Mouse (Mus musculus): Measurements from ENCODE around the gene Cyp24a1. TPM values are rescaled to one million over a fixed set of nuclear protein-coding genes. Genes with fewer than 3 reads are reported as not detected.

The Cyp24a1 gene
- total RNA-seq, 2 experiments from 2014 or later: not detected

DNA sequence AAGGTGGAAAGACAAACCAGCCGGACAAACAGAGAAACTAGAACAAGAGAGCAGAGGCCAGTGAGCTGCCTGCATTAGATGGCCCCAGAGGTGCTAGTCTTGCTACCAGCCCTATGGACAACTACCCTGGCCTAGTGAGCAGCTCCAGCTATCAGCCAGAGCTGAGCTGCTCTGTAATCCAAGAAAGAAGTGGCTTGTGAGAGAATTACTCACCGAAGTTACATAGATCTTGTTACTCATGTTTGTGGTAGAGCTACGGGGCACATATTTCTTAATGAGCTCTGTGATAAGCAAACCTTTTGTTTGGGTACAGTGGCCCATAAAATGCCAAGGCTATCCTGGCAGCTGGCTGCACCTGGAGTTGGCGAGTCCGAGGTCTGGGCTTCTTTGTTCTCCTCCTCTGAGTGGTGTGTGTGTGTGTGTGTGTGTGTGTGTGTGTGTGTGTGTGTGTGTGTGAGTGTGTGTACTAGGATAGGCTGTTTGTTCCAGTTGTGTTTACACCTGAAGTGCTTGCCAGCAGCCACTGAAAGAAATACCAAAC is 50.0 kb downstream of the Cyp24a1 start:
- ATAC-seq (replicated peaks; ENCODE audit: low FRiP score, poor library complexity, severe bottlenecking): no peak

GRCm38 (mm10) chr2:170445861-170446260 is 51.1 kb downstream of the Cyp24a1 start:
- ATAC-seq (replicated peaks; ENCODE audit: low FRiP score, poor library complexity, severe bottlenecking): no peak

- ATAC-seq (replicated peaks; ENCODE audit: low FRiP score, poor library complexity, severe bottlenecking): no peak
Observed at GRCm38 (mm10) chr2:170442535-170442934, 54.4 kb downstream of the Cyp24a1 start.

- ATAC-seq (replicated peaks; ENCODE audit: low FRiP score, poor library complexity, severe bottlenecking): no peak
Observed at GRCm38 (mm10) chr2:170438782-170439181, 58.2 kb downstream of the Cyp24a1 start.

DNA sequence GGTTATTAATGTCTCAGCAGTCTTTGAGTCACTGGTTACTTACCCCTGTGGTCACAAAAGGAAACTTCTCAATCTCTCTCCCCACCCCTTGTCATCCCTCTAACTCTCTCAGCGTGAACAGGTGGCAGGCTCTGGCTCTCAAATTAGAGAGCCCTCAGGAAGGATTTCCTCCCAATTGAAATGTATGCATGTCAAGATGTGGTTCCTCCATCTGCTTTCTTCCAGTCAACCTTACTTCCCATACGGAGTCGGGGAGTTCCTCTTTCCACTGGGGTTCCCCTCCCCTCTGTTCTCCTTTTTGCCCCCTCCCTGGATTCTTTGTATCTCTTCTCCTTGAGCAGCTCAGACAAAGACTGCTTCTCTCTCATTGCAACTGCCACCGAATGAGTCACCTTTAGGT is 60.7 kb downstream of the Cyp24a1 start:
- no peak for ATAC-seq (replicated peaks; ENCODE audit: low FRiP score, poor library complexity, severe bottlenecking)

Other genes starting within 250 kb of the Cyp24a1 start
- 1.3 TPM in 1 of 2 replicates, not detected in the other for gene Bcas1, start 69.3 kb downstream of the Cyp24a1 start, total RNA-seq (2015; ENCODE audit: low replicate concordance)
- 1.3 TPM in 1 of 2 replicates, not detected in the other for gene Bcas1, start 69.3 kb downstream of the Cyp24a1 start, total RNA-seq (2017; ENCODE audit: low replicate concordance)
- gene Pfdn4, start 717 bp downstream of the Cyp24a1 start, total RNA-seq (2015; ENCODE audit: low replicate concordance): 14.0 and 23.6 TPM in 2 replicates
- gene Pfdn4, start 717 bp downstream of the Cyp24a1 start, total RNA-seq (2017; ENCODE audit: low replicate concordance): 3.5 and 16.2 TPM in 2 replicates
- not detected in 2 replicates for gene 4930470P17Rik, start 104.9 kb upstream of the Cyp24a1 start, total RNA-seq (2015; ENCODE audit: low replicate concordance)
- gene 4930470P17Rik, start 104.9 kb upstream of the Cyp24a1 start, total RNA-seq (2017; ENCODE audit: low replicate concordance): not detected in 2 replicates
- not detected in 2 replicates for gene Dok5, start 234.7 kb upstream of the Cyp24a1 start, total RNA-seq (2015; ENCODE audit: low replicate concordance)
- not detected in 2 replicates for gene Dok5, start 234.7 kb upstream of the Cyp24a1 start, total RNA-seq (2017; ENCODE audit: low replicate concordance)